Mouse (Mus musculus) E14TG2a.4 (cell line): ENCODE results near the gene Tmem177.
A peak's percentile ranks its signal among the peaks of the same experiment; 100 is the strongest.

Source experiments
- H3K27me3 ChIP-seq: 2 replicates; pipeline ENCODE4 v1.6.1; 2014; ENCODE audit warnings: low read length, control low read depth; ENCODE audit not compliant: insufficient read depth
- H3K36me3 ChIP-seq: 2 replicates; pipeline ENCODE4 v1.6.1; 2014; ENCODE audit warnings: low read length, control low read depth; ENCODE audit not compliant: insufficient read depth
- H3K4me1 ChIP-seq: replicated peaks from 2 replicates; pipeline ENCODE4 v1.6.1; 2014; ENCODE audit warnings: low read depth, low read length, control low read depth
- H3K4me3 ChIP-seq: replicated peaks from 2 replicates; pipeline ENCODE4 v1.5.1; 2014; ENCODE audit warnings: mild to moderate bottlenecking, low read length
- H3K9me3 ChIP-seq: 2 replicates; pipeline ENCODE4 v1.6.1; 2014; ENCODE audit warnings: low read length, control low read depth
- CTCF ChIP-seq: conservative IDR thresholded peaks from 2 replicates; pipeline ENCODE4 v1.5.1; 2014; ENCODE audit warnings: low read length
- NANOG ChIP-seq: IDR thresholded peaks from 2 replicates; pipeline ENCODE4 v1.6.1; 2014; ENCODE audit warnings: borderline replicate concordance, low read length, mixed read lengths
- POU5F1 ChIP-seq: IDR thresholded peaks from 2 replicates; pipeline ENCODE4 v1.6.1; 2014; ENCODE audit warnings: low read length, borderline replicate concordance

Tmem177 gene

GRCm38 (mm10) chr1:119929715-119930114 is 16.7 kb upstream of the Tmem177 start:
- Histone ChIP-seq H3K27me3 (peaks cover 9% of the 10 kb centered on the region; the same call in 1 of the 2 replicates), H3K4me3 (no peak overlapping the region), H3K4me1 (no peaks in the 10 kb centered on the region), H3K36me3 (no peaks in the 10 kb centered on the region), H3K9me3 (0 out of 2 replicates have a peak, but pooled peaks cover 5% of the 10 kb centered on the region)
- TF ChIP-seq POU5F1, result no peak
- TF ChIP-seq NANOG, result no peak
- peak; percentile 13; the same call in 1 of the 2 replicates for TF ChIP-seq CTCF

- TF ChIP-seq POU5F1, result no peak
- TF ChIP-seq CTCF, result peak; percentile 65
- Histone ChIP-seq H3K4me3 (no peak overlapping the region), H3K36me3 (no peaks in the 10 kb centered on the region), H3K9me3 (no peaks in the 10 kb centered on the region), H3K4me1 (no peaks in the 10 kb centered on the region), H3K27me3 (peaks cover 15% of the 10 kb centered on the region; the same call in 1 of the 2 replicates)
Observed at GRCm38 (mm10) chr1:119919299-119919698, 6.3 kb upstream of the Tmem177 start.

GRCm38 (mm10) chr1:119916823-119917371 is 3.9 kb upstream of the Tmem177 start:
- no peak for TF ChIP-seq NANOG
- no peak for TF ChIP-seq POU5F1
- TF ChIP-seq CTCF, result no peak
- Histone ChIP-seq H3K4me3 (no peak overlapping the region), H3K9me3 (no peaks in the 10 kb centered on the region), H3K36me3 (no peaks in the 10 kb centered on the region), H3K4me1 (peaks cover 16% of the 10 kb centered on the region), H3K27me3 (peaks cover 16% of the 10 kb centered on the region; the same call in 1 of the 2 replicates)

- H3K4me1 ChIP-seq, result peaks cover 22% of the 10 kb centered on the region
- TF ChIP-seq POU5F1 (no peak), NANOG (no peak), CTCF (no peak)
- H3K4me3 ChIP-seq, result no peak overlapping the region
- H3K36me3 ChIP-seq, result peaks cover 29% of the 10 kb centered on the region
- no peaks in the 10 kb centered on the region for H3K27me3 ChIP-seq
- H3K9me3 ChIP-seq, result no peaks in the 10 kb centered on the region
Observed at GRCm38 (mm10) chr1:119907206-119907748, 5.7 kb downstream of the Tmem177 start.

GRCm38 (mm10) chr1:119903231-119903620 is 9.8 kb downstream of the Tmem177 start:
- no peak overlapping the region for H3K4me3 ChIP-seq
- peaks cover 21% of the 10 kb centered on the region for H3K4me1 ChIP-seq
- no peaks in the 10 kb centered on the region for H3K9me3 ChIP-seq
- no peak for TF ChIP-seq CTCF
- TF ChIP-seq NANOG, result no peak
- TF ChIP-seq POU5F1, result no peak
- no peaks in the 10 kb centered on the region for H3K27me3 ChIP-seq
- H3K36me3 ChIP-seq, result no peaks in the 10 kb centered on the region

GRCm38 (mm10) chr1:119902551-119903230 is 10.3 kb downstream of the Tmem177 start:
- Histone ChIP-seq H3K4me3 (no peak overlapping the region), H3K36me3 (no peaks in the 10 kb centered on the region), H3K9me3 (no peaks in the 10 kb centered on the region), H3K4me1 (peaks cover 21% of the 10 kb centered on the region), H3K27me3 (no peaks in the 10 kb centered on the region)
- no peak for TF ChIP-seq CTCF
- TF ChIP-seq NANOG, result no peak
- TF ChIP-seq POU5F1, result no peak

GRCm38 (mm10) chr1:119899195-119900123 is 13.5 kb downstream of the Tmem177 start:
- TF ChIP-seq NANOG (no peak), POU5F1 (no peak)
- Histone ChIP-seq H3K27me3 (no peaks in the 10 kb centered on the region; the same call in 1 of the 2 replicates), H3K4me3 (no peak overlapping the region)

GRCm38 (mm10) chr1:119894936-119895335 is 18.1 kb downstream of the Tmem177 start:
- TF ChIP-seq CTCF (peak; percentile 90), POU5F1 (no peak)
- H3K9me3 ChIP-seq, result no peaks in the 10 kb centered on the region
- no peak overlapping the region for H3K4me3 ChIP-seq
- H3K27me3 ChIP-seq, result peaks cover 8% of the 10 kb centered on the region
- H3K4me1 ChIP-seq, result peaks cover 12% of the 10 kb centered on the region
- H3K36me3 ChIP-seq, result no peaks in the 10 kb centered on the region

More at GRCm38 (mm10) chr1:119899195-119900123, 13.5 kb downstream of the Tmem177 start:
- Histone ChIP-seq H3K9me3 (no peaks in the 10 kb centered on the region), H3K4me1 (peaks cover 17% of the 10 kb centered on the region), H3K36me3 (no peaks in the 10 kb centered on the region)
